Mouse (Mus musculus) embryonic facial prominence, embryonic 11.5 days (tissue): ENCODE data around the gene Fzd5. TPM values are rescaled to one million over a fixed set of nuclear protein-coding genes. Genes with fewer than 3 reads are reported as not detected.

Experiments
- ATAC-seq: fragments of 200-750 bp; cut with Nextera tagmentation; replicated peaks from 2 replicates; pipeline ENCODE4 v1.8.0; 2017; ENCODE audit warnings: low read depth; ENCODE audit not compliant: insufficient number of reproducible peaks, low FRiP score, low TSS enrichment
- DNase-seq: peaks from one replicate; pipeline ENCODE4 v3.0.0-alpha.2; 2015; ENCODE audit warnings: low spot score
- H3K27ac ChIP-seq: fragments of 300-500 bp; sonication (generic); replicated peaks from 2 replicates; pipeline ENCODE4 v1.5.1; 2014; ENCODE audit warnings: mild to moderate bottlenecking, low read depth, low read length, control low read depth
- H3K27me3 ChIP-seq: fragments of 300-500 bp; sonication (generic); 2 replicates; pipeline ENCODE4 v1.6.1; 2014; ENCODE audit warnings: mild to moderate bottlenecking, low read length, moderate library complexity, mixed read lengths; ENCODE audit not compliant: control insufficient read depth, insufficient read depth
- H3K36me3 ChIP-seq: fragments of 300-500 bp; sonication (generic); replicated peaks from 2 replicates; pipeline ENCODE4 v1.6.1; 2014; ENCODE audit warnings: low read depth, mild to moderate bottlenecking, low read length, moderate library complexity, mixed read lengths; ENCODE audit not compliant: control insufficient read depth, insufficient read depth
- H3K4me1 ChIP-seq: fragments of 300-500 bp; sonication (generic); 2 replicates; pipeline ENCODE4 v1.6.1; 2014; ENCODE audit warnings: low read length, mixed read lengths; ENCODE audit not compliant: control insufficient read depth, insufficient read depth
- H3K4me2 ChIP-seq: fragments of 300-500 bp; sonication (generic); 2 replicates; pipeline ENCODE4 v1.6.1; 2014; ENCODE audit warnings: low read depth, mild to moderate bottlenecking, control low read depth, low read length, moderate library complexity
- H3K4me3 ChIP-seq: fragments of 300-500 bp; sonication (generic); 2 replicates; pipeline ENCODE4 v1.5.1; 2014; ENCODE audit warnings: low read depth, low read length, control low read depth
- H3K9ac ChIP-seq: fragments of 300-500 bp; sonication (generic); replicated peaks from 2 replicates; pipeline ENCODE4 v1.6.1; 2014; ENCODE audit warnings: mild to moderate bottlenecking, control low read depth, low read length
- H3K9me3 ChIP-seq: fragments of 300-500 bp; sonication (generic); replicated peaks from 2 replicates; pipeline ENCODE4 v1.6.1; 2016; ENCODE audit warnings: mild to moderate bottlenecking, low read length, inconsistent platforms, mixed read lengths; ENCODE audit not compliant: control insufficient read depth
- WGBS: fragments of 180-500 bp; shearing (Covaris S2); extraction: QIAGEN DNeasy Blood & Tissue Kit; methylation state at CpG from one replicate; pipeline ENCODE4 v1.1.7; 2014; 5-methylcytosine and 5-hydroxymethylcytosine counted together
- polyA plus RNA-seq: library from polyadenylated mRNA; unstranded; fragments of >200 nt; fragmentation: Nextera tagmentation; extraction: Ambion mirVana; gene quantifications from 2 replicates; pipeline ENCODE4 v1.2.1, GENCODE M21; 2014

Fzd5 gene
- polyA plus RNA-seq, 1 experiment from 2014 or later: 2.9 TPM

- H3K4me1 ChIP-seq: no peaks in the 10 kb centered on the region
- H3K27ac ChIP-seq: no peak overlapping the region
- no peaks in the 10 kb centered on the region for H3K36me3 ChIP-seq
Observed at GRCm38 (mm10) chr1:64756640-64757030, 19.1 kb upstream of the Fzd5 start.

GRCm38 (mm10) chr1:64755971-64756639 is 18.6 kb upstream of the Fzd5 start:
- ATAC-seq: no peak
- DNase-seq: no peak
- no peak overlapping the region for H3K4me2 ChIP-seq
- no peak overlapping the region for H3K4me3 ChIP-seq
- no peak overlapping the region for H3K27ac ChIP-seq
- no peaks in the 10 kb centered on the region for H3K36me3 ChIP-seq
- 66% methylated on average over 7 of the region's 7 CpGs for WGBS
- H3K4me1 ChIP-seq: no peaks in the 10 kb centered on the region
- H3K27me3 ChIP-seq: no peaks in the 10 kb centered on the region
- no peak overlapping the region for H3K9ac ChIP-seq
- no peaks in the 10 kb centered on the region for H3K9me3 ChIP-seq

More at GRCm38 (mm10) chr1:64756640-64757030, 19.1 kb upstream of the Fzd5 start:
- Histone ChIP-seq H3K27me3 (no peaks in the 10 kb centered on the region), H3K4me3 (no peak overlapping the region), H3K4me2 (no peak overlapping the region), H3K9me3 (no peaks in the 10 kb centered on the region), H3K9ac (no peak overlapping the region)
- DNase-seq: no peak
- no peak for ATAC-seq
- WGBS: 62% methylated on average over 10 of the region's 10 CpGs

DNA sequence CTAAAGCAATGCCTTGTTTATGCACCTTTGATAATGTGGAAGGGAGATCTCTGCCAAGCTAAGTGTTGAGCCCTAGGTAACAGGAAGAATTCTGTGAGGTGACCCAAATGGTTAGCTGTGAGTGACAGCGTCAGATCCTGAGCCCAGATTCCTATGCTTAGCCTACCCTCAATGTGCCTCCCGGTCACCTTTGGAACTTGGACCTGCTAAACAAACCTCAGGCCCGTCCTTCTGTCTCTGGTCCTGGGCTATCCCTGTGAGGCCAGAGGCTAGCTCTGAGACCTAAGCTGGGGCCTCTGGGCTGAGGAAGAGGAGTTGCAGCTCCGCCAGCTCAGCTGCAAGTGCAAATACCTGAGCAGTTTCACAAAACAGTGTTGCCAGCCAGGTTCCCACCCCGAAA is 17.1 kb upstream of the Fzd5 start:
- 89% methylated on average over 5 of the region's 5 CpGs for WGBS
- DNase-seq (no peak), ATAC-seq (no peak)
- Histone ChIP-seq H3K27me3 (no peaks in the 10 kb centered on the region), H3K27ac (no peak overlapping the region), H3K9ac (no peak overlapping the region), H3K4me1 (no peaks in the 10 kb centered on the region), H3K4me3 (no peak overlapping the region), H3K9me3 (no peaks in the 10 kb centered on the region), H3K36me3 (no peaks in the 10 kb centered on the region), H3K4me2 (no peak overlapping the region)

DNA sequence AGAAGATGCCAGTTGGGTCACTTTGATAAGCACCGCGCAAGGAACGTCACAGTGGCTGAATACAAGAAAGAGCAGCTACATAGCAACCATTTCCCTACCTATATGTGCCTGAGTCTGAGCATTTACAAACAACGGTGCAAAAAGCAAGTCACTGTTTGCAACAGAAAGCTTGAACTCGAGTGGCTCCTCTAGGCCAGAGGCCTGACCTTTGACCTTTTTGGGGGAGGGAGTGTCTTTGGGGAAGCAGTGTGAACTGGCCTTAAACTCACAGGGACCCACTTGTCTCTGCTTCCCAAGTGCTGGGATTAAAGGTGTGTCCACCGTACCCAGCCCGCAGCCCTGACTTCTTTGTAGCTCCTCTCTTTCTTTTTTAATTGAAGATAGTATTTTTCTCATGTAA is 16.1 kb upstream of the Fzd5 start:
- Histone ChIP-seq H3K9me3 (no peaks in the 10 kb centered on the region), H3K4me1 (no peaks in the 10 kb centered on the region), H3K36me3 (no peaks in the 10 kb centered on the region), H3K4me2 (no peak overlapping the region), H3K9ac (no peak overlapping the region), H3K27me3 (no peaks in the 10 kb centered on the region), H3K27ac (no peak overlapping the region), H3K4me3 (no peak overlapping the region)
- 63% methylated on average over 7 of the region's 7 CpGs for WGBS
- ATAC-seq (no peak), DNase-seq (no peak)

DNA sequence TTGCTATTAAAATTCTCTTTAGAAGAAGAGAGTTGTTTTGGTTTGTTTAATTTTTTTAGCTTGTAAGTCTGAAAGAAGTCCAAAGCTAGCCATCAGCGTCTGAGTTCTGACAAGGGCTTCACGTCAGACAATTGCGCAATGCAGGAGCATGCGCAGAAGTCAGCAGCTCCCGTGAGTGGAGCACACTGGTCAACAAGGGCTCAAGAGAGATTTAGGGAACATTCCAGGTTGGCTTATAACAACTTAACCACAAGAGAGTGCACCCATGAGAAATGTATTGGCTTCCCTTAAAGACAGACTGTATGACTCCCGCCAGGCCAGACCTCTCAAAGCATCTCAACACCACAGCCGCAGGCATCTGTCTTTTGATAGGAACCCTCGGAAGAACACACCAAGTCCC is 15.6 kb upstream of the Fzd5 start:
- no peaks in the 10 kb centered on the region for H3K27me3 ChIP-seq

DNA sequence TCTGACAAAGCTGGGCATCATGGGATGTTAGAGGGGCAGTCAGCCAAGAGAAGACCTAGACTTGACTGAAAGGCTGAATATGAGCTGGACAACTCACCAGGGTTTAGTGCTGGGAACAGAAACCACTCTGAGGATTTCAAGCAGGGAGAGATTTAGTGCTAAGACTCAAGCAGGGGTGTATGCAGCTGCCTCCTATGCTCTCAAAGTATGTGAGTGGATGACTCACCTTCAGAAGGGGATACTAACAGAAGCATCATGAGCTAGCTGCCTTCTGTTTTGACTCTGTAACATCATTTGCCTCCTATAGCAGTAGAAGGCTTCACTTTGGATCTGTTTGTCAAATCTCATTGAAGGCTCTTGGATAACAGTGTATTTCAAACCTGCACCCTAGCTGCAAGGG is 7.1 kb upstream of the Fzd5 start:
- Histone ChIP-seq H3K9me3 (peaks cover 4% of the 10 kb centered on the region; the same call in 1 of the 2 replicates), H3K27ac (no peak overlapping the region), H3K36me3 (no peaks in the 10 kb centered on the region), H3K4me3 (no peak overlapping the region), H3K4me1 (no peaks in the 10 kb centered on the region), H3K27me3 (no peaks in the 10 kb centered on the region), H3K4me2 (no peak overlapping the region), H3K9ac (no peak overlapping the region)
- ATAC-seq: no peak
- DNase-seq: no peak

More for the DNA sequence above, 15.6 kb upstream of the Fzd5 start:
- ATAC-seq (no peak), DNase-seq (no peak)
- Histone ChIP-seq H3K9me3 (no peaks in the 10 kb centered on the region), H3K9ac (no peak overlapping the region), H3K36me3 (no peaks in the 10 kb centered on the region), H3K4me3 (no peak overlapping the region), H3K27ac (no peak overlapping the region), H3K4me2 (no peak overlapping the region), H3K4me1 (no peaks in the 10 kb centered on the region)
- 86% methylated on average over 8 of the region's 8 CpGs for WGBS

DNA sequence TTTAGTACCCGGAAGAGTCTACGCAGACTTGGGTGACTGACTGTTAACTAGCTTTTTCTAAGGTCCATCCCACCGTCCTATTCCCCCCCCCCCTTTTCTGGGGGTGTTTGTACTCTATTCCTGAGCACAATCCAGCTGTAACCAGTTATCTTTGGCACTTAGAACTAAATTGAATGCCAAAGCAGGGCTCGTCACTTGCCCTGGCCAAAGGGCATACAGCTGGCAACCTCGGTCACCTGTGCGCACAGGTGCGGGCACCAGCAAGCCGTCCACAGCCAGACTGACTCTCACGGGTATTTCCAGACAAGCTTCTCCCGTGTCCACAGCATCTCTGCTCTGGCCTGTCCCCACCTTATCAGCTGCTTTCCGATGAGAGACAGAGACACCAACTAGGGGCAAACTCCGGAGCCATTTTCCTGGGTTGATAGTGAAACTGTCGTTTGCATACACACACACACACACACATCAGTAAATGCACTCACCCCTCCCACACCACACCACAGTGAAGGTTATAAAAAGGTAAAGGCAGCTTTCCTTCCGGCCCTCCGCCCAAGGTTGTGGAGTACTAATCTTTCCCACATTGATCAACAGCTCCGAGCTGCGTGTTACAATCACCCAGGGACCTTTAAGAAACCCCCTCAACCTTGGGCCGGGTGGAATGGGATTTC is 5.3 kb upstream of the Fzd5 start:
- Histone ChIP-seq H3K4me3 (no peak overlapping the region), H3K4me2 (no peak overlapping the region), H3K27me3 (no peaks in the 10 kb centered on the region; the same call in 1 of the 2 replicates), H3K27ac (no peak overlapping the region), H3K36me3 (no peaks in the 10 kb centered on the region), H3K9me3 (peaks cover 4% of the 10 kb centered on the region; the same call in 1 of the 2 replicates), H3K4me1 (no peaks in the 10 kb centered on the region; the same call in 1 of the 2 replicates), H3K9ac (no peak overlapping the region)
- DNase-seq (no peak), ATAC-seq (no peak)
- WGBS: 85% methylated on average over 18 of the region's 18 CpGs

GRCm38 (mm10) chr1:64738661-64739082 is 1.1 kb upstream of the Fzd5 start:
- peak overlapping the region; percentile 61 for H3K4me3 ChIP-seq
- WGBS: under 1% methylated on average over 14 of the region's 14 CpGs
- peak overlapping the region; percentile 97 for H3K4me2 ChIP-seq
- no peak overlapping the region for H3K27ac ChIP-seq
- H3K9me3 ChIP-seq: no peaks in the 10 kb centered on the region
- H3K36me3 ChIP-seq: no peaks in the 10 kb centered on the region
- no peak for ATAC-seq
- peak; percentile 62 for DNase-seq
- peaks cover 23% of the 10 kb centered on the region for H3K27me3 ChIP-seq
- peaks cover 5% of the 10 kb centered on the region for H3K4me1 ChIP-seq
- H3K9ac ChIP-seq: peak overlapping the region; percentile 26; the same call in 1 of the 2 replicates
